Mouse (Mus musculus): Measurements from ENCODE around the gene Rhbdd3. TPM values are rescaled to one million over a fixed set of nuclear protein-coding genes. Genes with fewer than 3 reads are reported as not detected.

Rhbdd3 gene
- total and polyA plus RNA-seq, 3 experiments, result 18.2 to 38.1 (median 24.8) TPM

DNA sequence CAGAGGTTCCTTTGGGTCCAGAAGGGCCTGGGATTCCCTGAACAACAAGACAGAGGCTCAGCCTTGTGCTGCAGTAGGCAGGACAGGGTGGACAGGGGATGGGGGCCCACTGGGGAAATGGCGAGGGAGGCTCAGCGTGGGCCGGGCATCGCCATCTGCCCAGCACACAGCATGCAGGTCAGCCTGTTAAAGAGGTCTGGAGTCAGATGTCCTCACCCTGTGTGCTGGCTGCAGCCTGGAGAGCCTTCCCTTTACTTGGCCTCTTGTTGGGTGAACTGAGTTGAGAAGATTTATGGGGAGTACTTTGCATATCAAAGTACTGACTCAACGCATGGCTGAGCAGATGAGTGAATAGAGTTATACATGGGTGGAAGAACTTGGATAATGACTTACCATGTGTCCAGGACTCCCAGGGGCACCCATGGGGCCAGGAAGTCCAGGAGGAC lies 30.3 kb downstream of the Rhbdd3 start:
- DNase-seq, result peak; percentile 44

DNA sequence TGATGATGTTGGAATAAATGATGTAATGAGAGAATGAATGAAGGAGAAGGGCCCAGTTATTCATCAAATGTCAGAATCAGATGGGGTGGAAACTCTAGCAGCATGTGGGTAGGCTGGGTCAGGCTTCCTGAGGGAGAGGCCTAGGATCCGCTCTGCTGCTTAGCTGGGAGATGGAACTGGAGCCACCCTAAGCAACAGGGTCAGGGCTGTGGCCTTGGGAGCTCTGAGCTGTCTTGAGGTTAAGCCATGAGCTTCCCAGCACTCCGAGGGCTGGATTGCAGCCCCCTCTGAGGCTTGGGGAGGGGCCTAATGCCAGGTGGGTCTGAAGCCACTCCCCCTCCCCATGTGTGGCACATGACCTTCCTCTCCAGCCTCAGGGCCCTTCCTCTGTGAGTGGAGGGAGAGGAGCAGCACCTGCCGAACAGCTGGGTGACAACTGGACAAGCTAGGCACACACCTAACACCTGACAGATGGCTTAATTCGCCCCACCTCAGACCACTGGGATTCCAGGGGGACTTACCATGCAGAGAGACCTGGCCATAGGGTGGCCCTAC lies 31.5 kb downstream of the Rhbdd3 start:
- DNase-seq, result peak; percentile 60

DNA sequence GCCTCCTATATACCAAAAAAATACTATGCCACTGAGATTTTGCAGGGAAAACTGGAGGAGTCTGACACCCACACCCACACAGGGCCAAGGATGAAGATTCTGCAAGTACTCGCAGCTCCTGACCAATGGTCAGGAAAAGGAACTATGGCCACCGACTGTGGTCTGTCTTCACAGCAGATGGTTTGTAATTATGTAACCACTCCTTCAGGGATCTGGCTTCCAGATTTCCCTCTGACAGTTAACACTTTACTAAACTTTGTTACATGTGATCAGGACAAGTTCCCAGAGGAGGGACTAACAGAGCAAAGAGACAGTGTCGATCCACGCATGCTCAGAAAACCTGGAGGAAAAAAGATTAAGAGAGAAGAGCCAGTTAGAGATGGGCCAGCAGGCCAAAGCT lies 34.0 kb downstream of the Rhbdd3 start:
- DNase-seq, result no peak

DNA sequence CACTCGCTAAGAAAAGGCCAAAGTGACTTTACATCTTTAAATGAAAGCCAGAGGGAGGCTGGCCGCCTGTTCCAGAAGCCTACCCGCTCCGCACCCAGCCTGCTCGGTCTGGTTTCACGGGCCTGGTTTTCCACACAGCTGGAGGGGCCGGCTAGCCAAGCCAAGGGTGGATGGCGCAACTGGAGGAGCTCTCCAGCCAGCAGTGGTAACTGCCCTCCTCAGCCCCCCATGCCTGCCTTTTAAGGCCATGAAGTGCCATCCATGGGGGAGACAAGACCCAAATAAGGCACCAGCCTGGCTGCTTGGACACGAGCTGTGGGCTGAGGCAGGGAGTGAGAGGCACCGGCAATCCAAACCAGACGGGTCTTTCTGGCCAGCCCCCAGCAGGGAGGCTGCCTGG lies 37.2 kb downstream of the Rhbdd3 start:
- DNase-seq, result no peak

DNA sequence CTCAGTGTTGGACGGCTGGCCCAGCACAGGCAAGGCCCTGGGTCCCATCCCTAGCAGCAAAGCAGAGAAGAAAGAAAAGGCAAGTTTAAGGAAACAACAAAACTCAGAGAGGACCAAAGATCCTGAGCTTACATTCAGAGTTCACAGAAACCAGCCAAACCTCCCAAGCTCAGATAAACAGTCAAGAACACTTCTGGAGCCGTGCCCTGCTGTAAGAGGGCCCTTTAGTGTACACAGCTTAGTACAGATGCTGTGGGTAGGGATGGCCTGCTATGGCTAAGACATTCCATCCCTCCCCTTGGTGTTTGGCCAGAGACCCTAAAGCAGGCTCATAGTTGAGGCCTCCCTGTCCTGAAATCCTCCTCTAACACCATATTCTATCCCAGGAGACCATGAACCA lies 39.9 kb downstream of the Rhbdd3 start:
- DNase-seq, result no peak

DNA sequence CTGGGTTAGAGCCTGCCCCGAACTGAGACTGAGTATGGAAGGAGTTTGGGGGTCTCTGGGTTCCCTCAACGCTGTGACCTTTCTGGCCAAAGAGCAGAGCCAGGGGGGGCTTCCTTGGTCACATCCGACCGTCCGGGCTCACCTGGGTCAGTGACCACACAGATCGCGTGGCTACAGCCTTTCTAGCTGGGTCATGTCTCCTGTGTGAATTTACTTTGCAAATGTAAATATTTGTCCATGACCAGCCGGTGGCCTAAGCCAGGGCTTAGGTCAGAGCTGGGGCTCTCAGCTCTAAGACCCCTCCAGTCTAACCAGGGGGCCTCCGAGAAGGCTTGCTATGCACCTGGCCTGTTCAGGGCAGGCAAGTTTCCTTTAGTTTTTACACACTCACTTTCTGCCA lies 40.6 kb downstream of the Rhbdd3 start:
- no peak for DNase-seq

DNA sequence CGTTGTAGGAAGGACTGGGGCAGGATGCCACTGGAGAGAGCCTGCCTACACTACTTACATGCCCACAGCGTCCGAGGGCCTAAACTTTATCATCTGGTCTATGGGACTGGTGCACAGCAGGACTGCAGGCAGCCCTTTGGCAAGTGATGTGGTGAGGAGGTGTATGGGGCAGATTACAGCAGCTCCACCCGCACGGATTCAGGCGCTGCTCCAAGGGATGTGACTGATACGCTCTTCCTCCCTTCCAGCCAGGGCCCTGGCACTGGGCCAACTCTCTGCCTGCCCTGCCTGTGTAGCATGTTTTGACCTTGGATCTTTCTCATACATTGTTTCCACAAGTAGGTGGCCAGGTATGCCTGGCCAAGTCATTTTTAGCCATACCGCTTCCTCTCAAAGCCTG lies 41.9 kb downstream of the Rhbdd3 start:
- peak; percentile 85 for DNase-seq

DNA sequence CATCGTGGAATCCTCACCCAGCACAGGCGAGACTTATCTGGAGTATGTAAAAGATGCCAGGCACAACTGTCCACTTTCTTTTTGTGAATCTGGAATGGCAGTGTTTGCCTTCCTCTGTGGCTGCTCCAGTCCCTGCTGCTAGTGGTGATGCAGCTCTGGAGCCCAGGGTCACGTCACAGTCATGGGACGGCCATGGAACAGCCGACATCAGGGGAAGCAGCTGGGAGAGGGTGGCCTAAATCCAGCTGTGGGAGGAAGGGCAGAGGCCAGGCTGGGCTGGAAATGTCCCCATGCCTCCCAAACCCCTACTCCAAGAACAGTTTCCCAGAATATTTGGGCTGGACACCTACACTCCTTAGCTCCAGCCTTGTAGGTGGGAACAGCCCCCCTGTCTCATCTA lies 42.5 kb downstream of the Rhbdd3 start:
- no peak for DNase-seq

DNA sequence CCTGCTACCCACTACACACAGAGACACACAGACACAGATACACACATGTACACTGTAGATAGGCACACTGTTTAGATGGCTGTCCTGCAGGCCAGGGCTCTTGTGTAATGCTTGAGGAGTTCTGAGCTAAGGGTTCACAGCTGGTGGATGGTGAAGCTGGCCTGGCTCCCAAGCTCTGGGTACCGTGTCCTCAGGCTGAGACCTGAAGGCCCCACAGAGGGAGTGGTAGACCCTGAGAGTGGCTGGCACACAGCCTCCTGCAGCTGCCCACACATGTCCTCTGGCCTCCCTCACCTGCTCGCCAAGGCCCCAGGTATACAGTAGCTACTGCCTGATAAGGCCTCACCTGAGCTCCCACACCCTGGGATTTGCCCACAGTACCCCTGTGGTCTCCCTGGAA lies 43.2 kb downstream of the Rhbdd3 start:
- no peak for DNase-seq

DNA sequence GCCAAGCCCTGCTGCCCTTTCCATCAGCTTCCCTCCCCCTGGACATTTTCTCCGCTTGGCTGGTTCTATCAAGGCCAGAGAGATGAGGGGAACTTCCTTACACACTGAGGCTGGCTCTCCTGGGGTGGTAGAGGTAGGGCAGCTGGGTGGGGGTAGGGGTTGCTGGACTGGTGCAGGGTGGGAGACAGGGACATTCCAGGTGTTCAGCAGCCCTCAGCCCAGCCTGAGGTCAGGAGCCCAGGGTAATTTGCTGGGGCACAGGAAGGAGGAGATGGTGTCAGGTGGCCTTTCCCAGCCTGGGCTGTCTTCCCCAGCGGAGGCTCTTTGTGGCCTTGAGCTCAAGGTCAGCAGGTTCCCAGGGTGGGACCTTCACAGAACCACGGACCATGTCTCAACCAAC lies 46.9 kb downstream of the Rhbdd3 start:
- DNase-seq, result no peak

DNA sequence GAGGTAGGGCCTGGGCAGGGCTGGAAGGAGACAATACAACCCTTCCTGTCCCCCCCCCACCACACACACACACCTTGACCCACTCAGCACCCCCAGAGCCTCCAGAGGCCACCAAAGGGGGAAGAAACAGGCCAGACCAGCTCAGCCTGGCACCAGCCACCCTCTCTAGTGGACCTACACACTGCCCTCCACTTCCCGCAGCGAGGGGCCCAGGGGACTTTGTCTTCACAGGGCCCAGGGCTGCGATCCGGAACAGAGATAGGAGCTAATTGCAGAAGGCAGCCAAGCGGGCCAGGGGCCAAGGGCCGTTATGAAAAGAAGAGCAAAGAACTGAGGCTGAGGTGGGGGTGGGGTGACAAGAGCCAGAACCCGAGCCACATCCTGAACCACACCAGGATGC lies 50.5 kb downstream of the Rhbdd3 start:
- DNase-seq, result no peak

DNA sequence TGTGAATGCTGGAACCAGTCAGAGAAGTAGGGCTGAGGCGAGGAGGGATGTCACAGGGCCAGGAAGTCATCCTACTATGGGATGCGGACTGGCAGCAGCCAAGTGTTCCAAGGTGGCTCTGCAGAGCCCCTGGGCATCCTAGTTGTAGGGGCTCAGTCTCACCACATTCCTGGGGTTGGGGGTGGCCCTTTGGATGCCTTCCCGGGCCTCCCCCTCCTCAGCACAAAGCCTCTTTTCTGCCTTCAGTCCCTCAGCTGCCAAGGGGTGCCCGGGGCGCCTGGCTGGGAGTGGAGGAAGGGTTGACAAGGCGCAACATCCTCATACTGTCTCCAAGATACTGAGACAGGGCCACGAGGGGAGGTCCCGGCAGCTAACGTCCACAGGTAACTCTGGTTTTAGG lies 51.2 kb downstream of the Rhbdd3 start:
- no peak for DNase-seq

DNA sequence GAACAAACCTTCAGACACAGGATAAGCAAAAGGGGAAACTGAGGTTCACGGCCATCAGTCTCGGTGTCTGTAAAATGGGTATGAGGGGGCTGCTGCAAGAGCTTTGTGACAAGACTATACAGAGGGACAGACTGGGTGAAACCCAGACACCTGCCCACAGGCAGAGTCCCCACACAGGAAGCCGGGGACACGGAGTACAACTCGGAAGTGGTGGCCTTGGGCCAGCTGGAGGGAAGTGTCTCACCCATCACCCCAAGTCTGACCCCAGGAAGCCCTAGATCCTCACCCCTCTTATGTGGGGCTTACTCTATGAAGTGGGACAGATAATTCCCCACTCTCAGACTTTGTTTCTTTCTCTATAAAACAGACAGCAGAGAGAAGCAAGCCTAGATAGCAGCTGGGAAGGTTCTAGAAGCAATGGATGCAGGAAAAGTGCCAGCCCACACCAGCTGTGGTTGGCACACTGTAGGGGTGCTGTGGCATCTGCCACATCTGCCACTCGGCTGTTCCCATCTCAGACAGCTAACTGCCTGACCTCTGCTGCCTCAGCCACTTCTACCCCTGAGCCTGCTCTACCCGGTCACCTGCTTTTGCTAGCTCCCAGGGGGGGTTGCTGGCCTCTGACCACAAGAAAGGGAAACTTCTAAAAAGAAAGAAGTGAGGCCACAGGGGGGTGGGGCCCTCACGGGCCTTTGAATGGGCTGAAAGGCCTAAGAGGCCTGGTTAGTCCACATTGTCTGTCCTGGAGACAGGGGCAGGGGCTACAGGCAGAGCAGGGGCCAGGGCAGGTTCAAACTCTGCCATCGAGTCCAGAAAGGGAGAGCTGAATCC lies 51.9 kb downstream of the Rhbdd3 start:
- DNase-seq, result no peak

DNA sequence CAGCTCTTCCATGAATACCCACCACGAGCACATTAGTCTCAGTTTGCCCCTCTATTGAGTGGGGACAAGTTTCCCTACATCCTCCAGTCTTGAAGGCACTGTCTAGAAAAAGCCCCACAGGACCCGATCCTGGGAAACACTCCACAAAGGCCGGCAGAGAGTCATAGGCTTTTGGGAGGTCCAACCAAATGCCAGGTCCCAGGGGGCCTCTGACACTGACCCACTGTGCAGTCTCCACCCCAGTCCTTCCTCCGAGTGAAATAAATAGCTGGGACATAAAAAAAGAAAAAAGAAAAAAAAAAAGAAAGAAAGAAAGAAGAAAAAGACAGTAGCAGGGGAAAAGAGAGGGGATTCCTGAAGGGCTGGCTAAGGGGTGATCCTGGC lies 52.5 kb downstream of the Rhbdd3 start:
- no peak for DNase-seq

DNA sequence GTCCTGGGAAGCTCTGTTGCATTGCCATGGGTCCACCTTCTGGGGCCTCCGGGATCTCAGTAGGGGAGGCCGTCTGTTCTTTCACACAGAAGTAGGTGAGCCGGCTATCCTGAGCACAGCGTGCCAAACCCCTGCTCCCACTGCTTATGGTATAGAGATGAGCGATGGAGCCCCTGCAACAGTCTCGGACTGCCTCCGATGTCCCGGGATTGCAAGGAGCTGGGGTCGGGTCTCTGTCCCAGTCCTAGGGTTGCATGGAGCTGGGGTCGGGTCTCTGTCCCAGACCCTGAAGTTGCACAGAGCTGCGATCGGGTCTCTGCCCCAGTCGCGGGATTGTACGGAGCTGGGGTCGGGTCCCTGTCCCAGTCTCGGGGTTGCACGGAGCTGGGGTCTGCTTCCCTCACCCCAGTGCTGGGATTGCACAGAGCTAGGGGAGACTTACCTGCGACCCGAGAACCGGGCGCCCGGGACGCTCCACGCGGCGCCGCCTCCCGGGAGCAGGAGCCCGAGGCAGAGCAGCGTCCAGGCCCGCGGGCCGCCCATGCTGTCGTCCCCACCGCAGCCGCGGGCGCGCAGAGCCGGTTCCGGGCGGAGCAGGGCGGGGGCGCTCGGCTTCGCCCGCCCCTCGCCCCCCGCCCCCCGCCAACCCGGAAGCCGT lies 53.1 kb downstream of the Rhbdd3 start, which contains the start of gene Emid1:
Gene Emid1 (minus strand): TSS at position 578 of the 658 bp plus-strand sequence.
- no peak for DNase-seq

DNA sequence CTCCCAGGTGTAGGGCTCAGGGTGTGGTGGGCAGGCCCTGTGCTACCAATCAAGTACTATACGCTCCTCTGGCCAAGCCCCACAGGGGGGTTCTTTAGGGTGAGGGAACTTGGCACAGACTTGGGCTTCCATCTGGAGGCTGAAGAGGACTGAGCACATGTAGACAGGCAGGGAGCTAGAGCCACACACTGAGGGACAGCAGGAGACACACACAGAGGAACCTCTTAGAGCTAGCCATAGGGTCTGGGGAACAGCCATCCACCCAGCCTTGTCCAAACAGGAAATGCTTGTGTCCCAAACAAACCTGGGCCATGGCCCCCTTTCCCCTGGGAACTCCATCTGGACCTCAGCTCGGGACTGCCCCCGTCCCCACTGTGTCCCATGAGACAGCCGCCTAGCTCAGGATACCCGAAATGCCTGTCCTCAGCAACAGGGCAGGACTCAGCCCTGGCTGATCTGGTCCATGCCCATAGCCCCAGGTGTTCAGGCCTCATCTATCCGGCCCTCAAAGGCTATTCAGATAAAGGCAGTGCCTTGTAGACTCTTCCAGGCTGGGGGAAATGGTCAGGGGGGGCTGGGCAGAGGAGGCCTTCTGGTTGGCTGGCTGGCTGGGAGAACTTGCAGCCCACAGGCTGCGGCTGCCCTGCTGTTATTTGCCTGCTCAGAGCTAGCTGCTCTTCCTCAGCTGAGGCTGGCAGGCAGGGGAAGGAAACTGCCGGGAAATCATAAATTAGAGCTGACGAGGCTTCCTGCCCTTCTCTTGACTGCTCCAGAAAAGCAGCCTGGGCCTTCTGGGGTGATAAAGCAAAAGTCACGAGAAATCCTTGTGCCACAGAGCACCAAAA lies 56.5 kb downstream of the Rhbdd3 start:
- peak; percentile 56 for DNase-seq

Other genes starting within 250 kb of the Rhbdd3 start
- gene Nf2, start 249.4 kb upstream of the Rhbdd3 start, total RNA-seq (2021), result 100 to 1,000 TPM in 1 of 2 experiments, 10 to 100 TPM in 1; 87.8 to 130 TPM
- 72.5 and 94.6 TPM in 2 replicates for gene Nf2, start 249.4 kb upstream of the Rhbdd3 start, polyA plus RNA-seq (2012; rRNA removed)
- gene Nipsnap1, start 225.0 kb upstream of the Rhbdd3 start, total RNA-seq (2021), result 10 to 100 TPM; 31.5 to 35.9 TPM
- gene Nipsnap1, start 225.0 kb upstream of the Rhbdd3 start, polyA plus RNA-seq (2012; rRNA removed), result 28.2 and 30.6 TPM in 2 replicates
- 10 to 100 TPM; 32.3 to 34.1 TPM for gene Thoc5, start 203.6 kb upstream of the Rhbdd3 start, total RNA-seq (2021)
- gene Thoc5, start 203.6 kb upstream of the Rhbdd3 start, polyA plus RNA-seq (2012; rRNA removed), result 8.8 TPM in 2 replicates
- 1 to 10 TPM; 2.1 TPM for gene Nefh, start 150.9 kb upstream of the Rhbdd3 start, total RNA-seq (2021)
- 0.71 and 2.5 TPM in 2 replicates for gene Nefh, start 150.9 kb upstream of the Rhbdd3 start, polyA plus RNA-seq (2012; rRNA removed)
- gene Ap1b1, start 112.1 kb upstream of the Rhbdd3 start, total RNA-seq (2021), result 10 to 100 TPM; 59.0 to 78.0 TPM
- gene Ap1b1, start 112.1 kb upstream of the Rhbdd3 start, polyA plus RNA-seq (2012; rRNA removed), result 68.2 and 111 TPM in 2 replicates
- under 1 TPM; 0.35 to 0.52 TPM for gene Rasl10a, start 40.8 kb upstream of the Rhbdd3 start, total RNA-seq (2021)
- 2.2 and 2.6 TPM in 2 replicates for gene Rasl10a, start 40.8 kb upstream of the Rhbdd3 start, polyA plus RNA-seq (2012; rRNA removed)
- 10 to 100 TPM; 42.6 to 58.4 TPM for gene Gas2l1, start 33.6 kb upstream of the Rhbdd3 start, total RNA-seq (2021)
- gene Gas2l1, start 33.6 kb upstream of the Rhbdd3 start, polyA plus RNA-seq (2012; rRNA removed), result 108 and 131 TPM in 2 replicates
- 100 to 1,000 TPM; 193 to 525 TPM for gene Ewsr1, start 340 bp downstream of the Rhbdd3 start, total RNA-seq (2021)
- 395 and 441 TPM in 2 replicates for gene Ewsr1, start 340 bp downstream of the Rhbdd3 start, polyA plus RNA-seq (2012; rRNA removed)
- gene Emid1, start 53.3 kb downstream of the Rhbdd3 start, total RNA-seq (2021), result 1 to 10 TPM; 3.1 to 4.6 TPM
- gene Emid1, start 53.3 kb downstream of the Rhbdd3 start, polyA plus RNA-seq (2012; rRNA removed), result 20.1 and 22.9 TPM in 2 replicates
- 10 to 100 TPM; 15.8 to 24.6 TPM for gene Kremen1, start 162.6 kb downstream of the Rhbdd3 start, total RNA-seq (2021)
- 17.4 and 17.8 TPM in 2 replicates for gene Kremen1, start 162.6 kb downstream of the Rhbdd3 start, polyA plus RNA-seq (2012; rRNA removed)

All from adrenal gland, adult 2 months (tissue).